Mouse (Mus musculus) liver, embryonic 11.5 days (tissue): ENCODE measurements around the gene Arid1b. TPM values are rescaled to one million over a fixed set of nuclear protein-coding genes. Genes with fewer than 3 reads are reported as not detected.

ENCODE experiments used
- ATAC-seq: fragments of 200-750 bp; cut with Nextera tagmentation; replicated peaks from 2 replicates; pipeline ENCODE4 v1.8.0; 2017; ENCODE audit warnings: moderate number of reproducible peaks, mild to moderate bottlenecking, moderate TSS enrichment, moderate library complexity; ENCODE audit not compliant: low FRiP score
- DNase-seq: peaks from one replicate; pipeline ENCODE4 v3.0.0-alpha.2; 2017; ENCODE audit warnings: low spot score
- H3K27ac ChIP-seq: fragments of 300-500 bp; sonication (generic); 2 replicates; pipeline ENCODE4 v1.5.1; 2014; ENCODE audit warnings: mild to moderate bottlenecking, low read depth, low read length, control low read depth
- H3K27me3 ChIP-seq: fragments of 300-500 bp; sonication (generic); replicated peaks from 2 replicates; pipeline ENCODE4 v1.6.1; 2014; ENCODE audit warnings: low read length, mixed read lengths; ENCODE audit not compliant: control insufficient read depth, insufficient read depth
- H3K36me3 ChIP-seq: fragments of 300-500 bp; sonication (generic); 2 replicates; pipeline ENCODE4 v1.6.1; 2014; ENCODE audit warnings: mild to moderate bottlenecking, low read length, moderate library complexity, mixed read lengths; ENCODE audit not compliant: control insufficient read depth, insufficient read depth
- H3K4me1 ChIP-seq: fragments of 300-500 bp; sonication (generic); replicated peaks from 2 replicates; pipeline ENCODE4 v1.6.1; 2014; ENCODE audit warnings: low read length, mixed read lengths; ENCODE audit not compliant: control insufficient read depth, insufficient read depth
- H3K4me2 ChIP-seq: fragments of 300-500 bp; sonication (generic); 2 replicates; pipeline ENCODE4 v1.6.1; 2014; ENCODE audit warnings: mild to moderate bottlenecking, control low read depth, moderate library complexity
- H3K4me3 ChIP-seq: fragments of 300-500 bp; sonication (generic); 2 replicates; pipeline ENCODE4 v1.5.1; 2014; ENCODE audit warnings: low read depth, low read length, control low read depth
- H3K9ac ChIP-seq: fragments of 300-500 bp; sonication (generic); 2 replicates; pipeline ENCODE4 v1.6.1; 2014; ENCODE audit warnings: low read depth, low read length, control low read depth
- H3K9me3 ChIP-seq: fragments of 300-500 bp; sonication (generic); 2 replicates; pipeline ENCODE4 v1.6.1; 2016; ENCODE audit warnings: low read length, inconsistent platforms, mixed read lengths; ENCODE audit not compliant: control insufficient read depth
- WGBS: fragments of 180-500 bp; shearing (Covaris S2); extraction: QIAGEN DNeasy Blood & Tissue Kit; methylation state at CpG from one replicate; pipeline ENCODE4 v1.1.7; 2014; 5-methylcytosine and 5-hydroxymethylcytosine counted together
- polyA plus RNA-seq: library from polyadenylated mRNA; unstranded; fragments of >200 nt; fragmentation: Nextera tagmentation; extraction: Ambion mirVana; gene quantifications from 2 replicates; pipeline ENCODE4 v1.2.1, GENCODE M21; 2014

Gene Arid1b
- polyA plus RNA-seq, 1 experiment from 2014 or later: 9.1 TPM

DNA sequence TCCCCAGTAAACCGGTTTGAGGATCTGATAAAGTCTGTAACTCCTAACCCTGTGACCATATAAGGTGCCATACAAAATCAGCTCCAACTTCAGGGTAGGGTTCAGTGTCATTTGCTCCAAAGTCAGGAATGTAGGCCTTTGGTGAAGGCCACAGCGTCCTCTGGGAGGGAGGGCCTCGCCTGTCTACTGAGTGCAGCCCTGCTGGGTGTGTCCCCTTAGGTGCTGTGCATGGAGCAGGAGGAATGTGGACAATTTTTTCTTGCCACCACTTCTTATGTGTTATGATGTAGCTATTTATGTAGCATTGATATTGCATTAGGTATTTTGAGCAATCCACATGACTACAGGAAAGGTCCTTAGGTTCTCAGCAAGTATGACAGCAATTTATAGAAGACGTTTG, 124.0 kb downstream of the Arid1b start:
- no peak overlapping the region for H3K9ac ChIP-seq
- 0 out of 2 replicates have a peak, but pooled peaks cover 2% of the 10 kb centered on the region for H3K4me1 ChIP-seq
- no peak overlapping the region for H3K4me2 ChIP-seq
- WGBS: 83% methylated on average over 4 of the region's 4 CpGs
- DNase-seq (no peak), ATAC-seq (no peak)
- H3K27ac ChIP-seq: no peak overlapping the region
- H3K9me3 ChIP-seq: no peaks in the 10 kb centered on the region
- no peak overlapping the region for H3K4me3 ChIP-seq
- H3K36me3 ChIP-seq: no peaks in the 10 kb centered on the region
- no peaks in the 10 kb centered on the region for H3K27me3 ChIP-seq

GRCm38 (mm10) chr17:5124643-5125042, 130.5 kb downstream of the Arid1b start:
- H3K36me3 ChIP-seq: no peaks in the 10 kb centered on the region
- ATAC-seq: no peak
- H3K9ac ChIP-seq: no peak overlapping the region
- peaks cover 5% of the 10 kb centered on the region; the same call in 1 of the 2 replicates for H3K4me1 ChIP-seq
- H3K27me3 ChIP-seq: no peaks in the 10 kb centered on the region
- DNase-seq: no peak
- WGBS: 66% methylated on average over 2 of the region's 2 CpGs
- no peaks in the 10 kb centered on the region for H3K9me3 ChIP-seq
- no peak overlapping the region for H3K4me2 ChIP-seq
- no peak overlapping the region for H3K27ac ChIP-seq
- H3K4me3 ChIP-seq: no peak overlapping the region

GRCm38 (mm10) chr17:5125084-5125855, 131.1 kb downstream of the Arid1b start:
- Histone ChIP-seq H3K9ac (no peak overlapping the region), H3K9me3 (no peaks in the 10 kb centered on the region), H3K4me1 (peaks cover 5% of the 10 kb centered on the region; the same call in 1 of the 2 replicates), H3K27ac (no peak overlapping the region), H3K36me3 (no peaks in the 10 kb centered on the region), H3K4me3 (no peak overlapping the region), H3K27me3 (no peaks in the 10 kb centered on the region), H3K4me2 (no peak overlapping the region)
- no peak for DNase-seq
- 64% methylated on average over 5 of the region's 5 CpGs for WGBS
- ATAC-seq: no peak

GRCm38 (mm10) chr17:5125856-5126806, 132.0 kb downstream of the Arid1b start:
- Histone ChIP-seq H3K27ac (no peak overlapping the region), H3K4me3 (no peak overlapping the region), H3K4me2 (no peak overlapping the region), H3K27me3 (no peaks in the 10 kb centered on the region), H3K36me3 (no peaks in the 10 kb centered on the region), H3K9me3 (no peaks in the 10 kb centered on the region), H3K9ac (no peak overlapping the region), H3K4me1 (peaks cover 5% of the 10 kb centered on the region; the same call in 1 of the 2 replicates)
- 88% methylated on average over 5 of the region's 5 CpGs for WGBS
- no peak for ATAC-seq
- DNase-seq: no peak

GRCm38 (mm10) chr17:5129606-5130005, 135.5 kb downstream of the Arid1b start:
- Histone ChIP-seq H3K27me3 (no peaks in the 10 kb centered on the region), H3K4me1 (no peaks in the 10 kb centered on the region; the same call in 1 of the 2 replicates), H3K9ac (no peak overlapping the region), H3K9me3 (no peaks in the 10 kb centered on the region), H3K36me3 (no peaks in the 10 kb centered on the region), H3K4me3 (no peak overlapping the region), H3K27ac (no peak overlapping the region), H3K4me2 (no peak overlapping the region)
- DNase-seq (no peak), ATAC-seq (no peak)
- WGBS: 64% methylated on average over 2 of the region's 2 CpGs

GRCm38 (mm10) chr17:5130116-5130515, 136.0 kb downstream of the Arid1b start:
- H3K4me3 ChIP-seq: no peak overlapping the region

DNA sequence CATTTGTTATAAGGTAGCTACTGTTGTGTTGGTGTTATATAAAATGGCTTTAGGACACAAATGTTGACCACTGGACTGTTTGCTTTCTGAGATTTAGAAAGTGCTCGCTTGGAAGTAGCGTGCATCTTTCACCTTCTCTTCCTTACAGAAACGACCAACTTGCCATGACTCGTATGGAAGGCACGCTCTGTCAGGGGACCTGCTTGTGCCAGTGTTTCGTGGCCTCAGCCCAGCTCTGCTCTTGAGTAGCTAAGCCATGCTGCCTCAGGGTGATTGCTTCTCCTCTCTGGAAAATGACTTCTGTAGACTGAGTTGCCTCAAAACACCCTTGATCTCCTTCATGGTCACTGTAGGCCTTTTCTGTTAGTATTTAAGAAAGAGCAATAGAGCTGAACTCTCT, 137.6 kb downstream of the Arid1b start:
- no peaks in the 10 kb centered on the region for H3K27me3 ChIP-seq
- no peak overlapping the region for H3K4me2 ChIP-seq
- no peak for DNase-seq
- no peaks in the 10 kb centered on the region for H3K36me3 ChIP-seq
- H3K4me3 ChIP-seq: no peak overlapping the region
- ATAC-seq: no peak
- no peaks in the 10 kb centered on the region; the same call in 1 of the 2 replicates for H3K4me1 ChIP-seq
- H3K9ac ChIP-seq: no peak overlapping the region
- 94% methylated on average over 6 of the region's 6 CpGs for WGBS
- no peaks in the 10 kb centered on the region for H3K9me3 ChIP-seq
- no peak overlapping the region for H3K27ac ChIP-seq

More at GRCm38 (mm10) chr17:5130116-5130515, 136.0 kb downstream of the Arid1b start:
- DNase-seq (no peak), ATAC-seq (no peak)
- H3K27me3 ChIP-seq: no peaks in the 10 kb centered on the region
- 86% methylated on average over 4 of the region's 4 CpGs for WGBS
- no peaks in the 10 kb centered on the region for H3K36me3 ChIP-seq
- no peak overlapping the region for H3K9ac ChIP-seq
- no peak overlapping the region for H3K4me2 ChIP-seq
- no peak overlapping the region for H3K27ac ChIP-seq
- no peaks in the 10 kb centered on the region; the same call in 1 of the 2 replicates for H3K4me1 ChIP-seq
- no peaks in the 10 kb centered on the region for H3K9me3 ChIP-seq

- H3K27ac ChIP-seq: no peak overlapping the region
- WGBS: 92% methylated on average over 14 of the region's 14 CpGs
These were observed 138.3 kb downstream of the Arid1b start for GRCm38 (mm10) chr17:5132296-5132986.

More at GRCm38 (mm10) chr17:5132296-5132986, 138.3 kb downstream of the Arid1b start:
- Histone ChIP-seq H3K36me3 (no peaks in the 10 kb centered on the region), H3K4me3 (no peak overlapping the region), H3K9ac (no peak overlapping the region), H3K4me1 (no peaks in the 10 kb centered on the region; the same call in 1 of the 2 replicates), H3K27me3 (no peaks in the 10 kb centered on the region), H3K4me2 (no peak overlapping the region), H3K9me3 (no peaks in the 10 kb centered on the region)
- no peak for ATAC-seq
- DNase-seq: no peak
